Mouse (Mus musculus) E14TG2a.4 (cell line): ENCODE measurements around the gene Olfr477.

Experiments
- CTCF ChIP-seq: conservative IDR thresholded peaks from 2 replicates; pipeline ENCODE4 v1.5.1; 2014; ENCODE audit warnings: low read length
- NANOG ChIP-seq: IDR thresholded peaks from 2 replicates; pipeline ENCODE4 v1.6.1; 2014; ENCODE audit warnings: borderline replicate concordance, low read length, mixed read lengths
- POU5F1 ChIP-seq: IDR thresholded peaks from 2 replicates; pipeline ENCODE4 v1.6.1; 2014; ENCODE audit warnings: low read length, borderline replicate concordance

- TF ChIP-seq CTCF (no peak), NANOG (no peak), POU5F1 (no peak)
These were observed at the start of gene Olfr477 for GRCm38 (mm10) chr7:107986393-107986792.
